Mouse (Mus musculus) kidney, postnatal 4 days (tissue): ENCODE results near the gene Gk5.
"Not testable (repeated sequence)": the region's sequence is repeated elsewhere in the genome, so short reads cannot be mapped to it uniquely, and the experiment has no call there.

Experiments used
- DNase-seq, 2 experiments: peaks; one replicate each; pipeline ENCODE4 v3.0.0; 2021; ENCODE audit warnings: mixed read lengths in 2 of 2

The Gk5 gene

GRCm38 (mm10) chr9:96152801-96153200 is 33.6 kb downstream of the Gk5 start:
- DNase-seq: no peak

GRCm38 (mm10) chr9:96158431-96158830 is 39.3 kb downstream of the Gk5 start:
- DNase-seq: no peak

DNA sequence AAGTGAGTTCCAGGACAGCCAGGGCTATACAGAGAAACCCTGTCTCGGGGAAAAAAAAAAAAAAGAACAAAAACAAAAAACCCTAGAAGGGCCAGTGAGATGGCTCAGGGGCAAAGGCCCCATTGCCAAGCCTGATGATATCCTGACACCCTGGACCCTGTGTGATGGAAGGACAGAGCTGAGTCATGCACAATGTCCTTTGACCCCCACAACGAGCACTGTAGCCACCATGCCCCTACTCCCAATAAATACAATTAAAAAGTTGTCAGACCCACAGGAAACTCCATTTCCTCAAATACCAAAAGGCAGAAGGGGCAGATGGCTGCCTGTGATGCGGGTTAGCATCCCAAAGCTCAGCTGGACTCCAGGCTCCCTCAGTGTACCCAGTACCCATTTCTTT is 39.9 kb downstream of the Gk5 start:
- no peak for DNase-seq

- peak in 1 of 2 experiments; percentile 16 for DNase-seq
Observed at GRCm38 (mm10) chr9:96160767-96161166, 41.6 kb downstream of the Gk5 start.

DNA sequence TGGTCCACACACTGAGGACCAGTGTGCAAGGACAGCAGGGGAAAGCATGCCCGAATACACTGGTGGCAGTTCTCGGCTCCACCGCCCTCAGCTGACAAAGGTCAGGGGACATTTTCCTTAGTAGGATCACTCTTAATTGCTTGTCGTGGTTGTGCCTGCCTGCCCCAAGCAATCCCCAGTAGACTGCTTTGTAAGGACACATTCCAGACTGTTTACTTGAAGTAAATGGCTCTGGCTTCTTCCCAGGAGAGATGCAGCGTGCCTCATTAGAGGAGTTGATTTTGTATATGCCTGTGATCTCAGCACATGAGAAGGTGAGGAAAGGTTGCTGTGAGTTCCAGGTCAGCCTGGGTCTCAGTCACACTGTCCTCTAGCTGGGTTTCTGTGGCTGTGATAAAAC is 43.3 kb downstream of the Gk5 start:
- no peak for DNase-seq

DNA sequence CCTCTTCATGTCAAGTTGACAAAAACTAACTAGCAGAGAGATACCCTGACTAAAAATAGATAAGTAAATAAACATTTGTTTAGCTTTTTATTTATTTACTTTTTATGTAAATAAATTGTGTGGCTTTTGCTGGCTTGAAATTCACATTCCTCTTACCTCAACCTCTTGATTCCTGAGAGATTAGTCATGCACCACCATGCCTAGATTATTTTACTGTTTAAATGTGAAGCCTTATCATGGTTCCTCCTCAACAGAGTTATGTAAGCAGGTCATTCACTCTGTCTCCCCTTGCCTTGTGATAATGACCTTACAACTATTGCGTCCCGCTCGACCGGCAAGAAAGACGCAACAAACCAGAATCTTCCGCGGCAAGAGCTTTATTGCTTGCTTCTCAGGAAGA is 44.3 kb downstream of the Gk5 start:
- no peak for DNase-seq

DNA sequence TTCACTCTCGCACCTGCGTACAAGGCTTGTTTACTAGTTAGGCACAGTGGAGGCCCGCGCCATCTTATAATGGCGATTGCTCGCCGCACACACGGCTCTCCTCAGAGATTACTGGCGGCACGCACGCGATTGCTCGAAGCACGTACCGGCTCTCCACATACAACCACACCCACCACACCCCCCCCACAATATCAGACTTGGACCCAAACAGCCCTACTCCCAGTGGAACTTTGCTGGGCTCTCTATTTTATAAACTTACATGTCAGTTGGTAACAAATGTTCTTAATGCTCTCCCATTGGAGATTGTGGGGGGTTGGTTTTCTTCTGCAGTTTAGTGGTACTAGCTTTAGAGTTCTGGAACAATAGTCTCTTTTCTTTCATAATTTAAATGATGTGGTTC is 44.8 kb downstream of the Gk5 start:
- not testable (repeated sequence) for DNase-seq

- DNase-seq: peak; percentile 84 to 85
Observed at GRCm38 (mm10) chr9:96167168-96167585, 48.0 kb downstream of the Gk5 start.

- no peak for DNase-seq
Observed at GRCm38 (mm10) chr9:96170600-96170999, 51.4 kb downstream of the Gk5 start.

DNA sequence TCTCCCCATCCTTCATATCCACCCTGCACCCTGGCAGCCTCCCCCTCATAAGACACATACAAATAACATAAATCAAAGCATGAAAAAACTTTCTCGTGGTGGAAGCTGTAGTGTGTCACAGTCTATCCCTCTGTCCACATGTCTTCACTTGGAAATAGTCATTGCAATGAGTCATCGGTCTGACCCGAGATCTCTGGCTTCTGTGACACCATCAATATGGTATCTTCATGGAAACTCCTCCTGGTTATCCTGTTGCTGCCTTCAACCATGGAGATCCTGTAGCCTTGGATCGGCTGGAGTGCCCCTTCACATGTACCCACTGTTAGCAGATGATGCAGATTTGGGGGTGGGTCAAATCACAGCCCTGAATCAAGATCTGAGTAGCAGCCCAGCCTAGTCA is 65.7 kb downstream of the Gk5 start:
- DNase-seq: no peak

DNA sequence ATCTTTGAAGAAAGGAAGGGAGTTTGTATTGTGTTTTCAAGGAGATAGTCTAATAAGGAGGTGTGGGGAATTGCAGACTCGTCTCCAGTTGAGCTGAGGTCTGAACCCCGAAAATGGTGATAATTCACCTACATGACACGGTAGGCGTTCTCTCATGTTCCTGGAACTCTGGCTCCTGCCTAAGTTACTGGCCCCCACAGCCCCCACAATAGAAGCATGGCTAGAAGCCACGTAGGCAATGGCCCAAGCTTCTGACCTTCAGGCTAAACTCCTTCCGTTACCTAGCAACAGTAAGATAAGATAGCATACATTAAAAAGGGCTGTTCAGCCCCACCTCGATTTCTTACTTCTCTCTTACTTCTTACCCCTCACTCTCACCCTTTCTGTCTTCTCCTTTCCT is 67.5 kb downstream of the Gk5 start:
- DNase-seq: no peak

- DNase-seq: peak; percentile 93 to 95
Observed at GRCm38 (mm10) chr9:96195885-96196622, 76.9 kb downstream of the Gk5 start, which contains the start of gene Tfdp2. Gene Tfdp2 (plus strand): TSS chr9:96196275.

DNA sequence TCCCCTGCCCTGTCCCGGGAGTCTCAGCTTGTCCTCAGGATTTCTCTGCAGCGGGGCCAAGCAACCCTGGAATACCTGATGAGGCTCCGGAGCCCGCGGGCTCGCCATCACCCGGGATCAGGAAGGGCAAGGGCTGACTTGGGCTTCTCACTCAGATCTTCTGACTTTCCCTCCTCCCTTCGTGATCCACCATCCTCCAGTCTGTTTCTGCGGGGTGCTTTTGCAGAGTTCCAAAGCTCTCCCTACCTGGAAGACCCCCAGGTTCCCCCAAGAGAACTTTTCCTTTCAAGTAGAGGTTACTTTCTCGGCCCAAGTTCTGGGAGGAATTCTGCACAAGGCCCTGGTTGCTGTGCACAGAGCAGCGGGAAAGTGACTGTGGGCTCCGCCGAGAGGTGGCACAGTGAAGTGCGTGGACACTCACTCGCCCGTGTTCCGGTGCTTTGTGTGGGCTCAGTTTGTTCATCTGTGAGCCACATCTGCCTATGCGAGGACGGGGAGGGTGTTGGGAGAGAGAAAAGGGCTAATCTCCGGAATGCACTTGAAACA is 77.5 kb downstream of the Gk5 start:
- peak; percentile 55 to 71 for DNase-seq

GRCm38 (mm10) chr9:96197806-96198205 is 78.6 kb downstream of the Gk5 start:
- DNase-seq: no peak

DNA sequence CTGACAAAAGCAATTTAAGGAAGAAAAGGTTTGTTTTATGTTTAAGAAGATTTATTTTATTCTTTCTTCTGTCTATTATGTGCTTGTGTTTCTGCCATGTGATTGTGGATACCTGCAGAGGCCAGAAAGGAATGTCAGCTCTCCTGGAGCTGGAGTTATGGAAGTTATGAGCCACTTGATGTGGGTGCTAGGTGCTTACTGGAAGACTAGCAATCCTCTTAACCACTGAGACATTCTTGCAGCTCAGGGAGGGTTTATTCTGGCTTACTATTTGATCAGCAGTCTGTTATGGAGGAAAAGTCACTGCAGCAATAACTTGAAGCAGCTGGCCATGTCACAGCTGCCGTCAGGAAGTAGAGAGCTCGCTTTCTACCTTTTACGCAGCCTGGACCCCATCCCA is 84.5 kb downstream of the Gk5 start:
- no peak for DNase-seq

GRCm38 (mm10) chr9:96207428-96207827 is 88.3 kb downstream of the Gk5 start:
- no peak for DNase-seq

- no peak for DNase-seq
Observed at GRCm38 (mm10) chr9:96213036-96213645, 94.0 kb downstream of the Gk5 start.

GRCm38 (mm10) chr9:96214171-96214570 is 95.0 kb downstream of the Gk5 start:
- no peak for DNase-seq

- DNase-seq: no peak
Observed at GRCm38 (mm10) chr9:96217299-96217698, 98.1 kb downstream of the Gk5 start.

DNA sequence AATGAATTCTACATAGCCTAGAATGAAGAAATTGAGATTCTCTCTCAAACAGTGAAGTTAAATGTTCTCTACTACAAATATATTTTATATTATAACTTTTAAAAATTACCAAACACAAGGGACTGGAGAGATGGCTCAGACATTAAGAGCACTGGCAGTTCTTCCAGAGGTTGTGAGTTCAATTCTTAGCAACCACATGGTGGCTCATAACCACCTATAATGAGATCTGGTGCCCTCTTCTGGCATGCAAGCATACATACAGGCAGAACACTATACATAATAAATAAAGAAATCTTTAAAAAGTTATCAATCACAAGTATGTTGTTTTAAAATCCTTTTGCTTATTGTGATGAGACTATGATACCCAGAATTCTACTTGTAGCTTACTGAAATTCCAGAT is 98.6 kb downstream of the Gk5 start:
- DNase-seq: no peak

GRCm38 (mm10) chr9:96219114-96219669 is 100.0 kb downstream of the Gk5 start:
- DNase-seq: no peak

- no peak for DNase-seq
Observed at GRCm38 (mm10) chr9:96220419-96220818, 101.3 kb downstream of the Gk5 start.

GRCm38 (mm10) chr9:96223302-96223701 is 104.1 kb downstream of the Gk5 start:
- no peak for DNase-seq

- no peak for DNase-seq
Observed at GRCm38 (mm10) chr9:96228285-96228684, 109.1 kb downstream of the Gk5 start.
